Mouse (Mus musculus): Measurements from ENCODE around the gene Tenm2. TPM values are rescaled to one million over a fixed set of nuclear protein-coding genes. Genes with fewer than 3 reads are reported as not detected.

Gene Tenm2
- total RNA-seq, 1 experiment from 2014 or later, result 0.85 TPM

- DNase-seq, result no peak
Observed at GRCm38 (mm10) chr11:36692637-36693036, 543.1 kb downstream of the Tenm2 start.

GRCm38 (mm10) chr11:36690826-36691225 lies 544.9 kb downstream of the Tenm2 start:
- no peak for DNase-seq

- no peak for DNase-seq
Observed at GRCm38 (mm10) chr11:36686253-36686652, 549.5 kb downstream of the Tenm2 start.

GRCm38 (mm10) chr11:36679361-36679760 lies 556.4 kb downstream of the Tenm2 start:
- DNase-seq, result no peak

GRCm38 (mm10) chr11:36678542-36678941 lies 557.2 kb downstream of the Tenm2 start:
- DNase-seq, result no peak

- no peak for DNase-seq
Observed at GRCm38 (mm10) chr11:36678057-36678396, 557.7 kb downstream of the Tenm2 start.

GRCm38 (mm10) chr11:36677321-36678056 lies 558.3 kb downstream of the Tenm2 start:
- peak; percentile 9 for DNase-seq

GRCm38 (mm10) chr11:36676446-36677284 lies 559.1 kb downstream of the Tenm2 start:
- no peak for DNase-seq

GRCm38 (mm10) chr11:36674902-36675422 lies 560.8 kb downstream of the Tenm2 start:
- DNase-seq, result no peak

- DNase-seq, result no peak
Observed at GRCm38 (mm10) chr11:36674141-36674540, 561.6 kb downstream of the Tenm2 start.

- no peak for DNase-seq
Observed at GRCm38 (mm10) chr11:36671196-36671595, 564.6 kb downstream of the Tenm2 start.

- DNase-seq, result no peak
Observed at GRCm38 (mm10) chr11:36664026-36664425, 571.7 kb downstream of the Tenm2 start.

- DNase-seq, result no peak
Observed at GRCm38 (mm10) chr11:36663571-36663970, 572.2 kb downstream of the Tenm2 start.

- no peak for DNase-seq
Observed at GRCm38 (mm10) chr11:36653656-36654323, 582.0 kb downstream of the Tenm2 start.

GRCm38 (mm10) chr11:36647179-36647578 lies 588.6 kb downstream of the Tenm2 start:
- DNase-seq, result no peak

GRCm38 (mm10) chr11:36635082-36635481 lies 600.7 kb downstream of the Tenm2 start:
- DNase-seq, result no peak

- DNase-seq, result no peak
Observed at GRCm38 (mm10) chr11:36632201-36632600, 603.6 kb downstream of the Tenm2 start.

- no peak for DNase-seq
Observed at GRCm38 (mm10) chr11:36613807-36614206, 622.0 kb downstream of the Tenm2 start.

GRCm38 (mm10) chr11:36604815-36605382 lies 630.9 kb downstream of the Tenm2 start:
- no peak for DNase-seq

GRCm38 (mm10) chr11:36604272-36604671 lies 631.5 kb downstream of the Tenm2 start:
- DNase-seq, result no peak

- no peak for DNase-seq
Observed at GRCm38 (mm10) chr11:36592471-36592870, 643.3 kb downstream of the Tenm2 start.

- DNase-seq, result no peak
Observed at GRCm38 (mm10) chr11:36566146-36566545, 669.6 kb downstream of the Tenm2 start.
